Mouse (Mus musculus) ES-Bruce4 (cell line): Measurements from ENCODE around the gene Ulk4.

ENCODE experiments used
- CTCF ChIP-seq: IDR thresholded peaks from one replicate; pipeline ENCODE4 v1.8.1; 2011; ENCODE audit warnings: low read depth, low read length
- EP300 ChIP-seq: IDR thresholded peaks from 2 replicates; pipeline ENCODE4 v1.6.1; 2011; ENCODE audit warnings: low read depth, low read length; ENCODE audit not compliant: insufficient read depth

- TF ChIP-seq CTCF (no peak), EP300 (no peak)
Measured at GRCm38 (mm10) chr9:121005961-121006360, 271.0 kb downstream of the Ulk4 start.
